Mouse (Mus musculus): ENCODE measurements around the gene Kcnma1.
A peak's percentile ranks its signal among the peaks of the same experiment; 100 is the strongest.

The Kcnma1 gene

DNA sequence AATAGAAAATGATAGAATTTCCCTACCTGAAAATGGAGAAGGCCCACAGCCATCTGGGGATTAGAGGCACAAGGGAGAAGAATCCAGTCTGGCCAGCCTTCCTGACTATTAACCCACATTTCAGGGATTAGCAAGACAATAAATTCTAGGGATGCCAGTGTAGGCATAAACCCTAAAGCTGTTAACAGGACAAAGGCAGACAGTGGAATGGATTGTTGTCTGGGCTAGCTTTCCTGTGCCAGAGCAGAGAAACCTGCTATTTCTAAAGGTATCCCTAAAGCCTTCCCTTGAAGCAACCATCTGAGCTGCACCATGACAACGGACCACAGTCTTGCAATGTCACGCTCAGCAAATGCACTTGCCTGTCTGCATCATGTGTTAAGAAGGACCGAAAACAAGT is 642.3 kb downstream of the Kcnma1 start:
- DNase-seq (ENCODE audit: extremely low spot score, low read depth, low spot score), result no peak

DNA sequence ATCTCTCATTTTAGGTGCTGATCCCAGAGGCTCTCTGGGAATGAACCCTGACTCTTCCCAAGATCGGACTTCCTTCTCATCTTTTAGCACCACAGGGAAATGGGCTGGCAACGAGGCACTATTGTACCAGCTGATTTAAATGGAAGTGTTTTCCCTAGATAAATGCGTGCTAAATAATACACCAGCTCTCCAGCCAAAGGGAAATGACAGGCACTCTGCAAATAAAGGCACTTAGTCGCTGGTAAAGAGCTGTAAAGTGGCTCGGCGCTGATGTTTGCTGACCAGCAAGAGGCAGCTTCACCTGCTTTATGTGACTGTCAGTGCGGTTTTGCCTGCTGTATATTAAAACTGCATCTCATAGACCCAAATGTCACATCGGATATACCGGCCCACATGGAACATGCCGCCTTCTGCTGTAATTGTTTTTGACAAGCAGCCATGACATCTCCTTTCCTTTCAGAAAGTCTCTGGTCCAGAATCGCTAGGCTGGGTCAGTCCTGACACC is 653.7 kb downstream of the Kcnma1 start:
- no peak for DNase-seq (ENCODE audit: extremely low spot score, low read depth, low spot score)

DNA sequence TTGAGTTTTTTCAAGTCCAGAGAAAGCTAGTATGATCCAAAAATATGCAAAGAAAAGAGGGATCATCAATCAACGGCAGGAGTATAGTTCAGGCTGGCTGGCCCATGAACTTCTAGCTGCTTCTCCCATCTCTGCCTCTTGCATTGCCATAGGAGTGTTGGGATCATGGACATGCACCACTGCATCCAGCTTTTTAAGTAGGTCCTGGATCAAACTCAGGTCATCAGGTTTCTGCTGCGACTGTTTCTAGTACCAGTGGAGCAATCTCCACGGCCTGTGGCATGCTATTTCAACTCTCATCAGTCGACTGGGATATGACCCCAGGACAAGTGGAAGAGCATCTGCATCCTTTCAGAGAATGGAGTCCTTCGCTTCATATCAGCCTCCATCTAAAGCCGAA is 655.5 kb downstream of the Kcnma1 start:
- no peak for DNase-seq (ENCODE audit: extremely low spot score, low read depth, low spot score)

DNA sequence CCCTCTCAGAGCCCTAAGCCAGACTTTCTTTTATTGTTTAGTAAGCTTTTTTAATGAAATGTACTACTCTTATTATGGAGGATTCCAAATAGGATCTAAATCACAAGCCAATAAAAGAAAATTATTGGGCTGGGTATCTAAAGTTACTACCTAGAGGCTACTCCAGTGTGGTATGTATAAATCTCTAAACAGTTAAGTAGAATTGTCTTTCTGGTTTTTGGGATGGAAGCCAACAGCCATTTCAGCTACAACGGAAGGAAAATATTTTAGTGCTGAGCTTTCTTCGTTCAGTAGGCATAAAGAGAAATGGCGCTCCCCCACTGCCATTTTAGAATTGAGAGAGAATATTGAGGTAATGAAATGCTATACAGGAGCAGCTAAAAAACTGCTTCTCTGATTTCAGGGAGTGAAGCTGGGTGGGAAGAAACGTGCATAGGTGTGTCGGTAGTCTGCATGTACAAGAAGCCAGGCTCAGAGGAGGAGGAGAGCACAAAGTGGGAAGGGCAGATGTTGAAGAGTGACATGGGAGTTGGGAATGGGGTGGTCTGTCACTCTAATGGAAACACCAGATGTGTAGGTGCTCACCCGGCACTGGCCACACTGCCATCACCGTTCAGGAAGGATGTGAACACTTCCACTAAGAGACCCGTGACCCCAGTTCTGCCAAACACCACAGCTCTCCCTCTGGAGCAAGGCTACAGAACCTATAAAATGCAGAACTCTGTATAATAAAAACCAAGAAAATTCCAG is 656.6 kb downstream of the Kcnma1 start:
- DNase-seq (ENCODE audit: extremely low spot score, low read depth, low spot score), result no peak

DNA sequence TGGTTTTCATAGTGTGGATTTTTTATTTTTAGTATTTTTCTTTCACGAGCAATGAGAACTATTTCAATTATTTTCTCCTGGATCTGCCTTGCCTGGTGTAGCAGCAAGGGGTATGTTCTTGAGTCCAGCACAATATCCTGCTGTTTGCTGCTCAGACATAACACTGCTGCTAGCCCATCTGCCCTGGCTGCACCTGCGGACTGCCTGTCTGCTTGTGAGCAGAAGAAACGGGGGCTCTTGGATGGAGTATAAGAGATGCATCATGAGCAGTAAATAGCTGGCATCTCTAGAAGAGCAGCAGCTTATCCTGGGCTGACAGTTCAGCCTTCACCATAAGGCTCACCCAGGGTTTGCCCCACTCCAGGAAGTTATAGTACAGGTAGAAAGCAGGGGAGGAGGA is 687.5 kb downstream of the Kcnma1 start:
- no peak for DNase-seq (ENCODE audit: extremely low spot score, low read depth, low spot score)

DNA sequence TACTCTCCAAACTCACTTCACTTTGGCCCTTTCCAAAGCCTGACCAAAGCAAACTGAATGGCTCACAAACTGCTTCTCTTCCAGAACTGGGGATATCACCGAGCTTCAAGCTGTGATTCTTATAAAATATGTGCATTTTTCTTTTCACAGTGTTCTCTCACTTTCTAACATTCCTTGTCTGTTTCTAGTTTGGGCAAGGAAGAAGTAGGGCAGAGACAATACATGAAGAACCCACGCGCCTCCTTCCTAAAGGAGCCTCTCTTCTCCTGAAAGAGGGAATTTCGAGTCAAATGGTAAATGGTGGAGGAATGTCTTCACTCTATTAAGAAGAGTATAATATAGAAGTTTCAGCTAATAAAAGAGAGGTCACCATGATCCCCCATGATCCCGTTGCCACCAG is 709.0 kb downstream of the Kcnma1 start:
- no peak for DNase-seq (ENCODE audit: extremely low spot score, low read depth, low spot score)

DNA sequence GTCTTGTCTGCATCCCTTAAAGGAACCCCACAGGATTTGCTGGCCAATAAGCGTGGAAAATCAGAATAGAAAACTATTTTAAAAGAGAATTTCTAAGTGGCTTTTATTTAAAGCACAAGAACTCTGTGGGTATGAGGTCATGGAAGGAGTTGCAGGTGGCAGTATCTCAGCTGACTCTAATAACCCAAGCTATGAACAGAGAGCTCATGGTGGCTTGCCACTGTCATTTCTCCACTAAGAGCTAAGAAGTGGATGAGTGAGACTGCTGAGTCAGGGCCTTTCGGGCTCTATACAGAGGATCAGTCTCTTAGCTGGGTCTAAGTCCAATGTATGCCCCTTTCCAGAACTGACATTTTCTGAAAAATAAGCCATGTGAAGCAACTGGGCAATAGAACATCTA is 713.8 kb downstream of the Kcnma1 start:
- no peak for DNase-seq (ENCODE audit: extremely low spot score, low read depth, low spot score)

DNA sequence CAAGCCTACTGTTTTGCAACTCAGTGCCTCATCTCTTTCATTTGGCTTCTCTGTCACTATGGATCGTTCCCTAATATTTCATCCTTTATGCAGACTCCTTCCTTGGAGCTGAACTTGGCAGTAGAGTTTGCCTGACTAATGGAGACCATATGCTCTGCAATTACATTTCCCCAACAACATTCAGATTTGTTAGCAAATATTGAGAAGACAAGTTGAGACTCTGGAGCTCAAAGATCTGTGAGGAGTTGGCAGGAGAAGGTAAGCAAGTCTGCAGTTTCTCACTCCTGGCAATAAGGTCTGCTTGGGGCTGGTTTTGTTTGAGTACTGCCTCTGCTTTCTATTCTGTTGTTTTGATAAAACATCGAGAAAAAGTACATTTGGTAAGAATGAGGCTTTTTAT is 723.7 kb downstream of the Kcnma1 start:
- no peak for DNase-seq (ENCODE audit: extremely low spot score, low read depth, low spot score)

DNA sequence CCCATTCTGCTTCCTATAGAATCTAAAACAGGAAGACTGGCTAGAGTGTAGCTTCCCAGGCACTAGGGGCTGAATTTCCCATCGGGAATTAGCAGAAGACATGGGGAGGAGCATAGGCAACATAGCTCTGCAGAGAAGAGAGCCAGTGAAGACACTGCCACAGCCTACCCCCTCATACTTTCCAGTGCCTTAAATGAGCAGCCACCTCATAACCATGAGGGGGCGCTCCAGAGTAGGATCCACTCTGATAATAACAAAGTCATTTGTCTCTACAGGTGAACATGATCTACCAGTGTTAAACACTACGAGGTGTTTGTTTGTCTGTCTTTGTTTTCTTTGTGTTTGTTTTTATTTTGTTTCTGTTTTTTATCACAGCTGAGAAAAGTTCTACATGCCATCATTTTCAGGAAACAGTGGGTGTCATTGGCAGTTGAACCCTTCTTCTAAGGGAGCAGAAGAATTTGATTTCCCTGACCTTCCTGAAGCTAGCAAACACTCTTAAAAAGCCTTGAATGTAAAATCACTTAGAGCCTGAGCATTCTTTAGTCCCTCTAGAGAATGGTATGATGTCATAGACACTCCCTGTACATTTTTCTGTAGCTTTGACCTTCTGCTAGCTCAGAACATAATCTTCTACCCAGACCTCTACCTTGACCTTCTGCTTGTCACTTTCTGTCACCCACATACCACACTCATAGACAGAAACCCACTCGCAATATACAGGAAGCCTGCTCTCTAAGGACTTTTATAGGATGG is 747.6 kb downstream of the Kcnma1 start:
- no peak for DNase-seq (ENCODE audit: extremely low spot score, low read depth, low spot score)

DNA sequence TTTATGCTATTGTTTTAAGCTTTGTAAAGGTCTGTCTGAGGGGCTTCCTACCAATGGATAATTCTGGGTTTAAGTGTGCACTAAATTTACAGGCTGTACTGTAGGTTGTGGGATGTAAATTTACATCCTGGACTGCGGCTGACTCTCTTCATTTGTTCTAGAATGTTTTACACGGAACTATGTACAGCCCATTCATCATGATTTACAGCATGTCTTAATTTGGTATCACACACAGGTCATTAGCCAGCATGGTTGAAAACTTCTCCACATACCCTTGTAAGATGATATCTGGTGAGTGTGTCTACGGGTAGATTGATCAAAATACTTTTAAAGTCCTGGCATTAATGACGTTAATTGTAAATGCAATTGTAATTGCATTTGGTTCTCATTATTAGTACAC is 761.1 kb downstream of the Kcnma1 start:
- no peak for DNase-seq (ENCODE audit: extremely low spot score, low read depth, low spot score)

DNA sequence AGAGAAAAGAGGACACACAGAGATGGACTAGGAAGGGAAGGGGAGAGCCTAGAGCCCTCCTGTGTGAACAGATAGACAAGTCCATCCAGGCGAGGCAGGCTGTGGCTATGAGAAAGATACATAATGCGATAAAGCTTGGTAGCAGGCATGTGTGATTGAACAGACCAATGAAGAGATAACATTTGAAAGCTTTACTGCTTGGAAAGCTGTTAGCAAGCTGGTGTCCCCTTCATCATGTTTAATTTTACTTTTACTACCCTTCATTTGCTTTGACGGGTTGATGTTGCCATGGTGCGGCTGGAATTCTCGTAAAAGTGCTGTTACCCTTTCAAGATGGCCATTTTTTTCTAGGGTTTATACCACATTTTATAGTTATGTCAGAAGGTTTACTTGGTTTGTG is 769.8 kb downstream of the Kcnma1 start:
- DNase-seq (ENCODE audit: extremely low spot score, low read depth, low spot score), result peak; percentile 90

DNA sequence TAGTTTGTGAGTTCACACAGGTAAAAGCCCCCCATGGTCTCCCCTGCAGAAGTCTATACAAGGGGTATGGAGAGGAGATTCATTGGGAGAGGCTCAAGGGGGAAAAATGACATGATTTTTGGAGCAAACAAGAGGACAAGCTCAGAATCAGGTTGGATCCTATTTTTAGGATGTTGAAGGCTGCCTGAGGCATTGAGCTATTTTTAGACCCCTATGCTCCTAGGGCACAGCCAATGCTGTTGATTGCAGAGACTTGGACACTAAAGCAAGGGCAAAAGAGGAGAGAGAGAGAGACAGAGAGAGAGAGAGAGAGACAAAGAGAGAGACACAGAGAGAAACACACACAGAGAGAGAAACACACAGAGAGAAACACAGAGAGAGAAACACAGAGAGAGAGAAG is 770.4 kb downstream of the Kcnma1 start:
- no peak for DNase-seq (ENCODE audit: extremely low spot score, low read depth, low spot score)
